Mouse (Mus musculus): ENCODE results near the gene Gucy2c. TPM values are rescaled to one million over a fixed set of nuclear protein-coding genes. Genes with fewer than 3 reads are reported as not detected.
A peak's percentile ranks its signal among the peaks of the same experiment; 100 is the strongest.
"Not testable (repeated sequence)": the region's sequence is repeated elsewhere in the genome, so short reads cannot be mapped to it uniquely, and the experiment has no call there.

Gene Gucy2c
- total RNA-seq, 2 experiments from 2014 or later: 0.11 TPM; not detected in 1

DNA sequence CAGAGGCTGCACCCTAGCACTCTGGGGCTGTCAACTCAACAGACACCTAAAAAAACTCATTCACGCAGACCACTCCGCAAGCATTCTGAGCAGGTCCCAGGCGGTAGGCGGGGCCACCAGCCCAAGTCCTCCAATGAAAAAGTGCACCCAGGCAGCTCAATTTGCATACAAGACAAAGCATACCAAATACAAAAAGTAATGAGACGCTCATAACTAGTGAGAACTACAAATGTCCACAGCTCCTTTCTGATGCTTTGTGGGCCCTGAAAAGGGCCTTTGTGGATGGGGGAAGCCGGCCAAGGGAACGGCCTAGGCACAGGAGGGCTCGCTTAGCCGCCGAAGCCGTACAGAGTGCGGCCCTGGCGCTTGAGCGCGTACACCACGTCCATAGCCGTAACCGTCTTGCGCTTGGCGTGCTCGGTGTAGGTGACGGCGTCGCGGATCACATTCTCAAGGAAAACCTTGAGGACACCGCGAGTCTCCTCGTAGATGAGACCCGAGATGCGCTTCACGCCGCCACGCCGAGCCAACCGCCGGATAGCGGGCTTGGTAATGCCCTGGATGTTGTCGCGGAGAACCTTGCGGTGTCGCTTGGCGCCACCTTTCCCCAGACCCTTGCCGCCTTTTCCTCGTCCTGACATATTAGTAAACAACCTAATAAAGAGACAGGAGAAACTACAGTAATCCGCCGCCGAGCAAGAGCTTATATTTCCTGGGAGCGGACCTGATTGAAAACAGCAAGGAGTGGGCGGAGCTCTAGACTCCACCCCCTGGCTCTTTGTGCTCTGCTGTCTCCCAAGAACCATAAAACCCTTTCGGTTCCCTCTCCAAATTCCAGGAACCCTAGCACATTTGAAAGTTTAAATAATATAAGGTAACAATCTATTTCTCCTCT is 22.4 kb upstream of the Gucy2c start, which contains the start of gene Hist4h4:
TSS of gene Hist4h4 (minus strand) at position 677 of the 895 bp plus-strand sequence.
- ATAC-seq (ENCODE audit: poor library complexity, severe bottlenecking): peak; percentile 53

DNA sequence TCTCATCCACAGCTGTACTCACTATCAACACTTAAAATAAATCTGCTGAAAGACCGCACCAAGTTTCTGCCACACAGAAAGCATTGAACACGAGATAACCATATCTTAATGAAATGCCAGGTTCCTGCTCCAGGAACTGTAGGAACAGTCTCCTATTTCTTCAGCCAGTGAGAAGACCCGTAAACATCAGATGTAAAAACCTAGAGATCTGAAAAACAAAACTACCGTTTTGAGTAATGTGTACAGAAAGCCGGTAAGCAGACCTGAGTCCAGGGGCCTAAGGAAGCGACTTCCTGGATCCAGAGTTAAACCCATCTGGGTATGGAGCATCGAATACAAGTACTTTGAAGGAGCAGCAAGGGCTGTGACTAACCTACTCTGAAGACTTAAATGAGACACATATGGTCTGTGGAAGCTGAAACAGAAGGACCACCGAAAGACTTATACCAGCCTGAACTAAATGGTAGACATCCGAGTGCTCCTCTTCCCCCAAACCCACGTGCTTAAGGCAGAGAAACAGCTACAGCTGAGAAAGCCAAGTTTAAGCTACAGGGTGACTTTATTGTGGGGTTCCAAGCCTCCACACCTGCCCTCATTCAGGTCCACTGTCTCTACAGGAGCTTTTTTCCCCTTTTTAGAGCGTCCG is 21.7 kb upstream of the Gucy2c start:
- ATAC-seq (ENCODE audit: poor library complexity, severe bottlenecking): no peak

DNA sequence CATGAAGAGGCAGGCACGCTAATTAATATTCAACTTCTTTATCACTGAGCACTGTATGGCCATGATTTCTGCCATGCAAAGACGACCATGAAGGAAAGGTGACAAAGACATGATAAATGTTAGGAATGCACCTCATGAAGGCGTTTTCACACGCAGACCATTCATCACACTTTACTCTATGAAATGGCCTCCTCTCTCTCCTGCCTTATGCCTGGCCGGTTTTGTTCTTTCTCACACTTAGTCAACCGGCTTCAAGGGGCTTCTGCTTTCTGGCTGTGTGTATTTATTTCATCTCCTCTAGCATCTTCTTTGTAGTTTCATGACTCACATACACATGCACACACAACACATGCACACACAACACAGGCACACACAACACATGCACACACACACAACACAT is 19.7 kb upstream of the Gucy2c start:
- no peak for ATAC-seq (ENCODE audit: poor library complexity, severe bottlenecking)

DNA sequence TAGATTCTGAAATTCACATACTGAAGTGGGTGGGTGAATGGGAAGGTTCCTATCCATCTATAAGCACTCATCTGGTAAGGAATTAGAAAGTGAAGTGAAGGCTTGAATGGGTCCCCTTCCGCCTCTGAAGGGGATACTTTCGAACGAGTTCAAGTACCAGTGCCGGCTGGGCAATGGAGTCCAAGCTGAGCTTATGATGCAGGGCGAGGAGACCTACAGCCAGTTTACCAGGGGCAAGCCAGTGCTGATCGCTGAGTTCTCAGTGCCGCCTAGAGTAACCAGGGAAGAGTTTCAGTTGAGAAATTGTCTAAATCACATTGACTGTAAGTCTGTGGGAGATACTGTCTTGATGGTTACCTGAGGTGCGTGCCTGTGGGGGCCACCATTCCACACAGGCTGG is 19.1 kb upstream of the Gucy2c start:
- no peak for ATAC-seq (ENCODE audit: poor library complexity, severe bottlenecking)

DNA sequence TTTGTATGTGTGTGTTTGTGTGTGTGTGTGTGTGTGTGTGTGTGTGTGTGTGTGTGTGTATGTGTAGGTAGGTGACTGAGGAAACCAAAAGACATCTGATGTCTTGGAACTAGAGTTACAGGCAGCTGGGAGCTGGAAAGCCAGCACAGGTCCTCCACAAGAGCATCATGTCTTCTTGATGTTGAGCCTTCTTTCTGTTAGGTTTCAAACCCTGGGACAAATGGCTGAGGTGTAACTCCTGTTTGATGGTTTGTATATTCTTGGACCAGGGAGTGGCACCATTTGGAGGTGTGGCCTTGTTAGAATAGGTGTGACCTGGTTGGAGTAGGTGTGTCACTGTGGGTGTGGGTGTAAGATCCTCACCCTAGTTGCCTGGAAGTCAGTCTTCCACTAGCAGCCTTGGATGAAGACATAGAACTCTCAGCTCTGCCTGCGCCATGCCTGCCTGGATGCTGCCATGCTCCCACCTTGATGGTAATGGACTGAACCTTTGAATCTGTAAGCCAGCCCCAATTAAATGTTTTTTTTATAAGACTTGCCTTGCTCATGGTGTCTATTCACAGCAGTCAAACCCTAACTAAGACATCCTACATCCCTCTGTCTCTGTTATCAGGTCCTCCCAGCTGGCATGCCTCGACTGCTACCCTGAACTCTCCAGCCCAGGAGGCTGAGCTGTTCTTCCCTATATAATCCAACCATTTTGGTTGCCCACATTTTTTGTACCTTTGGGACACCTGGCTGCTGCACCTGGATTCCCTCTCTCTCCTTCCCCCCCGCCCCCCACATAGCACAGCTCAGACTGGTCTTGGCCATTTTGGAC is 16.5 kb upstream of the Gucy2c start:
- not testable (repeated sequence) for ATAC-seq (ENCODE audit: poor library complexity, severe bottlenecking)

DNA sequence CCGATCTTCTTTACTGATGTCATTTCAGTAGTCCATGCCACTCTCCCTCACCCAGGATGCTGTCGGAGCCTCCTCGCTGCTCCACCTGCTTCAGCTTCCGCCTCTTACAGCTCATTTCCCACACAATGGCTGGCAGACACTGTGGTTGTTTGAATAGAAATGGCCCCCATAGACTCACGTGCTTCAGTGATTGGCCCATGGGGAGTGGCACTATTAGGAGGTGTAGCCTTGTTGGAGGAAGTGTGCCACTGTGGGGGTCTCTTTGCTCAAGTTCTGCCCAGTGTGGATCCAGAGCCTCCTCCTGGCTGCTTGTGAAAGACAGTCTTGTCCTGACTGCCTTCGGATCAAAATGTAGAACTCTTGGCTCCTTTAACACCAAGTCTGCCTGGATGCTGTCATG is 14.3 kb upstream of the Gucy2c start:
- no peak for ATAC-seq (ENCODE audit: poor library complexity, severe bottlenecking)

DNA sequence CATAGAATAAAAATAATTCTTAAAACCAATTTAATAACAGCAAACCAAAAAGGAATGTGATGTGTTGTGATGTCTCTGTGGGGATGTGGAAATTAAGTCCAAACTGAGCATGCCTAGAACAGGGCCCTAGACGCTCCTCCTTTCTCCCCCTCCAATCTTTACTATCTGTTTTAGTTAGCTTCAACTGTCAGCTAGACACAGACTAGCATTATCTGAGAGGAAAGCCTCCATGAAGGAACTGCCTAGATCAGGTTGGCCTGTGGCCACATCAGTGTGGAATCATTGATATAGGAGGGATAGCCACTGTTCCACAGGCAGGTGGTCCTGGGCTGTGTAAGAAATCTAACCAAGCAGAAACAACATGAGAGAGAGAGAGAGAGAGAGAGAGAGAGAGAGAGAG is 13.5 kb upstream of the Gucy2c start:
- no peak for ATAC-seq (ENCODE audit: poor library complexity, severe bottlenecking)

DNA sequence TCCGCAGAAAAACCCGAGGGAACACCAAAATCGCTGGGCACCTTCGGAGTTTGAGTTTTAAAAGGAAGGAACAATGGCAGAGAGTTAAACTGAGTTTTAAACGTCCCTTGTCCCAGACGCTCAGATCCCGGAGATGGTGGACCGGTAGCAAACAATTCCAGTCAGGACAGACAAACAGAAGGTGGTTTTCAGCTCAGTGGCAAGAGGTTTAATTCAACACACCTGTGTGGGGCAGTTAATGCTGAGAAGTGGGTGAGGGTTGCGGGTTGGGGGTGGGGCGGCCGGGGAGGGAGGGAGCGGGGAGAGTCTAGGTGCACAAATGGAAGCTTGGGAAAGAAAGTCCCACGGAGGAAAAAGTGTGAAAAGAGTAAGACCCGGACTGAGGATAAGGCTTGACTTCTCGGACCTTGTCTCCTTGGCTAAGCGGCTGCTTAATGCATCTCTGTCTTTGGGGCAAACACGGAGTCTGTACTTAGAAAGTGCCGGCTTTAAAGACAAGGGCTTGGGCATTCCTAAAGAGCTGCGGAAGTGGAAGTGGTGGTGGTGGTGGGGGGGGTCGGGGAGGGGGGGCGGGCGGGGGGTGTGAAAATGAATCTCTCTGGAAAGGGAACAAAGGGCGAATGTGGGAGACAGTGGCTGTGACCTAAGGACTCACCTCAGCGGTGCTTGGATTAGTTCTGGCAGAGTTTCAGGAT is 12.4 kb upstream of the Gucy2c start:
- peak; percentile 71 for ATAC-seq (ENCODE audit: poor library complexity, severe bottlenecking)

DNA sequence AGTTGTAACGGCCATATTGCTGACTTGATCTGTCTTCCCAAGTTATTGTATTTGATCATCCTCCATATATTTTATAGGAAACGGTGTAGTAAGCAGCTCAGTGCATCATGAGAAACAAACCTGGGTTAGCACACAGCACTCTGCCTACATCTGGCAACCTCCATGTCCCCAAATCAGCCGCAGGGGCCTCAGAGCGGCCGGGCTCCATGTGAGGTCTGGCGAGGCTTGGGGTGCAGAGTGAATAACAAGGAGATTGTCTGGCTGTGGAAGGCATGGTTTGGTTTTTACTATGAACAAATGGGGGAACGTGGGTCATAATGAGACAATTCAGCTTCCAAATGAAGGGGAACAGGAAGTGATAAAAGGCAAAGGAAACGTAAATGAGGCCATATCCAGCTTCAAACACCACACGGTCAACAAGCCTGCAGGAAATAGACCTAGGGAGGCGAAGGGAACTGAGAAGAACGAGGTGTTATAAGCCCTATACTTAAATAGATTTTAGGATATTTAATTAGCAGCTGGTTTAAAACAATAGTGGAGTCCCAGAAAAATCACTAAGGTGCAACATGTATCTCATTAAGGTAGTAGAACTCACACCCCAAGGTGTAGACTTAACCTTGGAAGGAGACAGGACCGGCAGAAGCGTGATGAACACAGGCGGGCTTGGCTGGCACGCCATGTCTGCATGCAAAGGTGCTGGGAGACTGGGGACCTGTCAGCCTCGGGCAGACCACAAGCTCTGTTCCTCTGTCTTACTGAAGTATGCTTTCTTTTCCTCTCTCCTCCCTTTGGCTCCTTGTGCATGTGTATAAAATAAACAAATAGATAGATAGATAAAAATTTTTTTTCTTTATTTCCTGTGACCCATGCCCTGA is 11.6 kb upstream of the Gucy2c start:
- peak; percentile 53 for ATAC-seq (ENCODE audit: poor library complexity, severe bottlenecking)

DNA sequence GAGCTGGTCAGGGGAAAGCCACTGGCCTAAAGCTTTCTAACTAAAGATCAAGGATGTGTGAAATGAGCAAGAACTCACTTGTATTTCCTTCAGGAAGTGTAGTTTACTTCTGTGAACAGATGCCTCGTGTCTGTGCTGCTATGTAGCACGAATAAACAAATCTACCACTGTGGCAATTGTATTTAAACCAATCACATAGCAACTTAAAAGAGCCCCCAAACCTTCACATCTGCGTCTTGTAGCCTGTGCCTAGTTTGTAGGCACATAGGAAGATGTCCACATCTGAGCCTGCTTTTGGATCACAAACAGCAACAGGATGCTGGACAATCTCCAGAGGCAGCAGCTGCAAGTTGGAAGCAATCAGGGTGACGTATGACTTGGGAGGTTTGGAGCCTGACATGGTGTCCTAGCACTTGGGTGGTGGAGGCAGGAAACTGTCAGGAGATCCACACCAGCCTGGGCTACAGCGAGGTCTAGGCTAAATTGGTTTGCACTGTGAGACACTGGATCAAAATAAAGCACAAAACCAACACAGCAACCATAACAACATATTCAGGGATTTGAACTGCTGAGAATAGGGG is 7.9 kb upstream of the Gucy2c start:
- no peak for ATAC-seq (ENCODE audit: poor library complexity, severe bottlenecking)

DNA sequence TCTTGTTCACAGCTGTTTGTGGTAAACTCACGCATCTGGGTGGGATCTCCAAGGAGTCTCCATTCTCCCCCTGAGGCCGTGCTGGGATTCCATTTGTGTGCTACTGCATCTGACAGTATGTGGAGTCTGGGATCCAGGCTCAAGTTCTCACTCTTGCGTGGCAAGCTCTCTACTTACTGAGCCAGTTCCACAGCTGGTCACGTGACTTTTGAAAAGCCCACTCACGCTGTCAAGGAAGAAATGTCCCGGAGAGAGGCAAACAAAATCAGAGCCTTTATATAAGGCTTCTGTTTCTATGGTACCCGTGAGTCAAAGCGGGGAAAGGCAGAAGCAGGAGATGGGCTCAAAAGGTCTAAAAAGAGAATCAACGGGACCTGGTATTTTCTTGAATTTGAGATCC is 1.2 kb upstream of the Gucy2c start:
- ATAC-seq (ENCODE audit: poor library complexity, severe bottlenecking): no peak

DNA sequence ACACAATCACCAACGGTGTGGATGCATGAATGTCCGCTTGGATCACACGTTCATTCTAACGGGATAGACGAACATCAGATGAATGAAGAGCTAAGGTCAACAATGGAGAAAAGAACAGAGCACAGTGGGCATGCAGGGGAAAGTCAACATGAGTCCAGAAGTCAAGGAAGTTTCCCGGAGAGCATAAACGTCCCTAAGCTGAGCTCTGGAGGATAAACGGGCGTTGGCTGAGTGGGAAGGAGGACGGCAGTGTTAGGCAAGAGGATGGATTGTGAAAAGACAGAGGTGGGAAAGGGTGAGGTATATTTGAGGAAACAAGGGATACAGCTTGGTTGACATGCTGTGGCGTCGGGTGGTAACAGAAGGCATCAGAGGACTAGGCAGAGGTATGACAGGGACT is 581 bp upstream of the Gucy2c start:
- no peak for ATAC-seq (ENCODE audit: poor library complexity, severe bottlenecking)

DNA sequence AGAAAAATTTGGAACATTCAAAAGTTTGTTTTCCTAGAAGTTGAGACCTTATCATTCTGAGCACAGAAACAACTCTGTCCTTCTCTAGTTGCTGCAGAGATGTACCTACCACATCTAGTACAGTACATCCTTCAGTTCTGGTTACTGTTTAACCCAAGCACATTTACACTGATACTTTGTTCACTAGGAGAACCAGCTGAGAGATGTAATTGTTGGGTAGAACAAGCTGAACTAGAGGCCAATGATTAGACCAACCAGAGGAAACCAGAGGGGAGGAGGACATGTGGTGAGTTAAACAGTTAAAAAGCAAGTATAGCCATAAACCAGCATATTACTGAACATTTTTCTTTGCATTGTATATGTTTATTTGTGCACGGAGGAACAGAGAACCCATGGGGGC is 5.2 kb downstream of the Gucy2c start:
- ATAC-seq (ENCODE audit: poor library complexity, severe bottlenecking): no peak

DNA sequence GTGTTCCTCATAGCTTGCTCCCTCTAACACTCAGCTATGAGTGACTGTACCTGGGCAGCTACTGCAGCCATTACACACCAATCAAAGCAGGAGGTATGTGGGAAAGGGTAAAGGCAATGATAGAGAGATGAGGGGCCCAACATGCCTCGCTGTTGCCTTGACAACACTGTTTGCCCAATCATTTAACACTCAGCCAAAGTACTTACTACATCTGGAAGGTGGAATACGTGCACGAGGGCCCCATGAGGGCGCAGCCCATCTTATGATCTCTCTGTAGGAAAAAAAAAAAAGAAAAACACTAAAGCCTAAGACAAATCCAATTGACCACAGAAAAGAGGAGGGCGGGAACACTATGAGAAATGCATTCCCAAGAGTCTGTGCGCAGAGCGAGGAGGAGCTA is 11.7 kb downstream of the Gucy2c start:
- ATAC-seq (ENCODE audit: poor library complexity, severe bottlenecking): no peak

DNA sequence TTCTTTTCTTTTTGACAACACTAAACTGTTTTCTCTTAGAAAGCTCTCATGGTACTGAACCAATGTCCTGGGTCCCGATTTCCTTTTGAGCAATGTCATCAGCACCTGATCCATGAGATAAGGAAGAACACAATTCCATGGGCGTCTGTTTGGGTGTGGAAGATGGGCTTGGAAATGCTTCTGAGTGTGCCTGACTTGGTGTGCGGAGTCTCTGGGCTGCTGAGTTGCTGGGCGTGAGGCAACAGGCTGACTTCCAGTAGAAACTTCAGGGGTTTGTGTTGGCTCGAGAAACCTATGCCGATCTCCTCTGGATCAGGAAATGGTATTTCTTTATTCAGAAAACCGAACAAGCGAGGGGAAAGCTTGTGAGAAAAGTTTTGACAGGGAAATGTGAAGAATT is 12.4 kb downstream of the Gucy2c start:
- ATAC-seq (ENCODE audit: poor library complexity, severe bottlenecking): no peak

DNA sequence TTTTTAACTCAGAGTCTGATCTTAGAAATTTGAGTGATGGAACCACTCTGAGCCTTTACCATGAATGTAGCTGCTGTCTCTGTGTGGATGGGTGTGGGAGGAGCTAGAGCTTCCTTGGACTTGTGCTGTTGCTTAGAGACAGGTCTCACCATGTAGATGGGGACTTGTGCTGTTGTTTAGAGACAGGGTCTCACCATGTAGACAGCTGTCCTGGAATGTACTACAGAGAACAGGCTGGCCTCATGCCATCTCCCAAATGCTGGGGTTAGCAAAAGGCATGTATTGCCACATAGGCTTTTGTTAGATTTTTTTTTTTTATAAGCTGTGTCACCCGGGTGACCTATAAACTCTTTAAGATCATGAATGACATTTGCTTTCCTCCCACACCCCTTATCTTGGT is 17.7 kb downstream of the Gucy2c start:
- ATAC-seq (ENCODE audit: poor library complexity, severe bottlenecking): no peak

DNA sequence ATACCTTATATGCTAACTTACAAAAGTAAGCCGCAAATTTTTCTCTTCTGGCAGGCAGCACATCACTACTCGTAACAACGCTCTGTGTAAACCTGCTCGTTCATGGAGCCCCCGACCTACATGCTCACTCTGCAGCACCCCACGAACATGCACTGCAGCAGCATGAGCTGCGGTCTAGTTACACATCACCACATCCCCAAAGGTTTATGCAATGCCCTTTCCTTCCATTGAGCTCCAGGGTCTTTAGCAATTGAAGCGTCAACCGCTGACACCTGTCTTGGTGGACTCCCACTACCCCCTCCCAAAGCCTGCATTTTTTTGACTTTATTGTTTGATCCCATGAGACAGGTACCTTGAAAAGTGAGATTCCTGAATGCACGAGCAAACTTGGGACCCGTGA is 31.0 kb downstream of the Gucy2c start:
- ATAC-seq (ENCODE audit: poor library complexity, severe bottlenecking): peak; percentile 88

DNA sequence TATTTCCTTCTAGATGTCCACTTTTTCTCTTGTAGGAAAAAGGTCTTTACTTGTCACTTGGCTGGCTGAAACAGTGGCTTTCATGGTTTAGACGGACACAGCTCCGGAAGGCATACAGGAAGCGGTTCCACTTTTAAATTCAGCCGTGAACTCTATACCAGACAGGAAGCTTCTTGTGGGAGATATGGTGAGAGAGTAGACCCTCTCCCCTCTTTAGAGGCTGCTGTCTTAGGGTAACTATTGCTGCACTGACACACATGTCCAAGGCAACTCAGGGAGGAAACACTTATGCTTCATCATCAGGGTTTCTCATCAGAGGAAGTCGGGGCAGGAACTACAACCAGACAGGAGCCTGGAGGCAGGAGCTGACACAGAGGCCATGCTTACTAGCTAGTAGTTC is 36.0 kb downstream of the Gucy2c start:
- peak; percentile 38 for ATAC-seq (ENCODE audit: poor library complexity, severe bottlenecking)

DNA sequence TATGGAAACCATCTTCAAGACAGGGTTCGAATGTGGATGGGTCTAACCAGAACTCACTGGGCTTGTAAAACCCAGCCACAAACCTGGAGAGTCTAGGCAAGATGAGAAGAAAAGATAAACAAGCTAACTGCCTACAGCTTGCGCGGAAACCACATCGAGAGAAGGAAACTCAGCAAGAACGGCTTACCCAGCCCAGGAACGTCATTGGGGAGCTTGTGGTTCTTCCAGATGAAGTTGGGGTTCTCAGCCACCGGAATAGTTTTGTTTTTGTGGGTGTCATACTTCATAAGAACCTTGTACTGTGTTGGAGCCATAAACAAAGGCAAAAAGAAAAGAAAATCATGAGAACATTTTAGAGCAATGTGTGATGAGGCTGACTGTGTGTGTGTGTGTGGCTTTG is 37.8 kb downstream of the Gucy2c start:
- ATAC-seq (ENCODE audit: poor library complexity, severe bottlenecking): 0 out of 2 replicates have a peak, but pooled peaks have one; percentile 9

Measured in megakaryocyte, adult 5-6 weeks (primary cell).